Mouse (Mus musculus) liver, embryonic 15.5 days (tissue): ENCODE results near the gene Ndufa12. TPM values are rescaled to one million over a fixed set of nuclear protein-coding genes. Genes with fewer than 3 reads are reported as not detected.

Experiments
- ATAC-seq: fragments of 200-750 bp; cut with Nextera tagmentation; 2 replicates; pipeline ENCODE4 v1.8.0; 2017; ENCODE audit warnings: moderate number of reproducible peaks, mild to moderate bottlenecking, moderate library complexity; ENCODE audit not compliant: insufficient read depth
- H3K27ac ChIP-seq: fragments of 300-500 bp; sonication (generic); replicated peaks from 2 replicates; pipeline ENCODE4 v1.5.1; 2015; ENCODE audit warnings: mild to moderate bottlenecking, inconsistent platforms
- H3K27me3 ChIP-seq: fragments of 300-500 bp; sonication (generic); 2 replicates; pipeline ENCODE4 v1.6.1; 2015; ENCODE audit warnings: mild to moderate bottlenecking, inconsistent platforms
- H3K36me3 ChIP-seq: fragments of 300-500 bp; sonication (generic); replicated peaks from 2 replicates; pipeline ENCODE4 v1.6.1; 2015; ENCODE audit warnings: moderate library complexity, mild to moderate bottlenecking, inconsistent platforms
- H3K4me1 ChIP-seq: fragments of 300-500 bp; sonication (generic); replicated peaks from 2 replicates; pipeline ENCODE4 v1.6.1; 2015; ENCODE audit warnings: inconsistent platforms
- H3K4me2 ChIP-seq: fragments of 300-500 bp; sonication (generic); 2 replicates; pipeline ENCODE4 v1.6.1; 2015; ENCODE audit warnings: moderate library complexity, mild to moderate bottlenecking, inconsistent platforms
- H3K4me3 ChIP-seq: fragments of 300-500 bp; sonication (generic); replicated peaks from 2 replicates; pipeline ENCODE4 v1.5.1; 2015; ENCODE audit warnings: mild to moderate bottlenecking, inconsistent platforms
- H3K9ac ChIP-seq: fragments of 300-500 bp; sonication (generic); 2 replicates; pipeline ENCODE4 v1.6.1; 2015; ENCODE audit warnings: moderate library complexity, mild to moderate bottlenecking, inconsistent platforms
- H3K9me3 ChIP-seq: fragments of 300-500 bp; sonication (generic); replicated peaks from 2 replicates; pipeline ENCODE4 v1.6.1; 2016; ENCODE audit warnings: inconsistent platforms
- WGBS: fragments of 180-500 bp; shearing (Covaris S2); methylation state at CpG from one replicate; pipeline ENCODE4 v1.1.7; 2015; ENCODE audit warnings: mixed read lengths; ENCODE audit not compliant: insufficient replicate concordance; 5-methylcytosine and 5-hydroxymethylcytosine counted together
- polyA plus RNA-seq: library from polyadenylated mRNA; unstranded; fragments of >200 nt; fragmentation: Nextera tagmentation; extraction: Ambion mirVana; gene quantifications from 2 replicates; pipeline ENCODE4 v1.2.1, GENCODE M21; 2015

The Ndufa12 gene
- polyA plus RNA-seq, 1 experiment from 2014 or later: 137 TPM

DNA sequence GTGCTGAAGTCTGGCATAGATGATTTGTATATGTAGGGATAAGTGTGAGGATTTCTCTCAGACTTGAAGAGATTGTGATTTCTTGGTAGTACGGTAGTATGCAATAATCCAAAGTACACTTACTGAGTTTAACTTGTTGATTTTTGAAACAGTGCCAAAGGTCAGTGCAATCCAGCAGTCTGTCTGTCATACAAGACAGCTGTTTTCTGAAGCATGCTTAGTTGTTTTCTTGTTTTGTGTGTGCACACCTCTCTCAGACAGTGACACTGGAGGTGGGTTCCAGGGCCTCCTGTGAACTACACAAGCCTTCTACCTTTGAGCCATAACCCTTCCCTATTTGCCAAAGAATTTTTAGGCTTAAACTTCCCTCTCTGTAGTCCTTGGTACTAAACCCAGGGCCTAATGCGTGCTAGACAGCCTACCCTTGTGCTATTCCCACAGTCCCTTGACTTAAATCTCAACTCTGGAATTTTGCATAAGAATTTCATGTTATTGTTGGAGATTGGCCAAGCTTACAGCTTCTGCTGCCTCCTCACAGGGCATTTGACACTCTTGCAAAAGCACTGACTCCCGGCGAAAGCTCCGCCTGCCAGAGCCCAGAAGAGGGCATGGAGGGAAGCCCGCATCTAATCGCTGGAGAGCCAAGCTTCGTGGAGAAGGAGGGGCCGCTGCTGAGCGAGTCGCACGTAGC, 26.9 kb upstream of the Ndufa12 start:
- Histone ChIP-seq H3K27me3 (no peaks in the 10 kb centered on the region), H3K9ac (no peak overlapping the region), H3K4me1 (no peaks in the 10 kb centered on the region; the same call in 1 of the 2 replicates), H3K36me3 (peaks cover 66% of the 10 kb centered on the region), H3K4me2 (no peak overlapping the region), H3K9me3 (no peaks in the 10 kb centered on the region), H3K4me3 (no peak overlapping the region), H3K27ac (peak overlapping the region; percentile 7; the same call in 1 of the 2 replicates)
- 76% methylated on average over 12 of the region's 12 CpGs for WGBS
- ATAC-seq: no peak

DNA sequence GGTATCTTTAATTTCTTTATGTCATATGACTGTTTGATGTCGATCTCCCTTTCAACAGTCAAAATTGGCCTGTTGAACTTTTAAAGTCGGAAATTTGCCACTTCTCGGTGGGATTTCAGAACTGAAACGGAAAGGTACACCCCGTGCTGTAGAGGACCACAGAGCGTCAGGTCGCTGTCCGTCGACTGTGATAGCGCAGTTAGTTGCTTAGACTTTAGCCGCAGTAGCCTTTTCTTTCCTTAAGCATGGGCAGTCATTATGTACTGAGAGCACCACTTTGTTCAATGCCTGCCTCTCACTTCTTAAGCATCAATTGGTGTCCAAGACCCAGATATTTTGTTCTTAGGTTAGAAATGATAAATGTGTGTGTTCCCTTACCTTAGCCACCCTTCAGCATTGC, 26.4 kb upstream of the Ndufa12 start:
- WGBS: 82% methylated on average over 11 of the region's 11 CpGs
- H3K27ac ChIP-seq: no peak overlapping the region
- ATAC-seq: no peak
- no peak overlapping the region for H3K9ac ChIP-seq
- H3K4me2 ChIP-seq: no peak overlapping the region
- no peaks in the 10 kb centered on the region for H3K9me3 ChIP-seq
- H3K4me1 ChIP-seq: no peaks in the 10 kb centered on the region; the same call in 1 of the 2 replicates
- no peaks in the 10 kb centered on the region for H3K27me3 ChIP-seq
- H3K4me3 ChIP-seq: no peak overlapping the region
- H3K36me3 ChIP-seq: peaks cover 61% of the 10 kb centered on the region

DNA sequence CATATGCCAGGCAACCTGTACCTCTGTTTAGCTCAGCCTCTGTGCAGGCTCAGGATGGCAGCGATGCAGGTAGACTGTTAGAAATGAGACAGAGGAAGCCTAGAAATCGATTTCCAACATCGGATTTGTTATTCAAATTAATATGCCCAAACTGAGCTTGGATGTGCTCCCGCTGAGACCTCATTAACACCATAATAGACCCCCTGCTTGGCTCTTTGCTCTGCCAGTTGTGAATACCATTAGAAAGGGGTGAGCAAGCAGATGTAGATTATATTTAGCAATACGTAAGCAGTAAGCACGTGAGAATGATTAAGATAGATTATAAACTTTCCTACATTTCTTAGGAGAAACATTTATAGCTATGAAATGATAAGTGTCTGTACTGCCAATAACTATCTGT, 25.8 kb upstream of the Ndufa12 start:
- Histone ChIP-seq H3K4me2 (no peak overlapping the region), H3K9me3 (no peaks in the 10 kb centered on the region), H3K27ac (no peak overlapping the region), H3K4me3 (no peak overlapping the region), H3K4me1 (no peaks in the 10 kb centered on the region; the same call in 1 of the 2 replicates), H3K36me3 (peaks cover 55% of the 10 kb centered on the region), H3K9ac (no peak overlapping the region), H3K27me3 (no peaks in the 10 kb centered on the region)
- 78% methylated on average over 6 of the region's 6 CpGs for WGBS
- ATAC-seq: no peak

DNA sequence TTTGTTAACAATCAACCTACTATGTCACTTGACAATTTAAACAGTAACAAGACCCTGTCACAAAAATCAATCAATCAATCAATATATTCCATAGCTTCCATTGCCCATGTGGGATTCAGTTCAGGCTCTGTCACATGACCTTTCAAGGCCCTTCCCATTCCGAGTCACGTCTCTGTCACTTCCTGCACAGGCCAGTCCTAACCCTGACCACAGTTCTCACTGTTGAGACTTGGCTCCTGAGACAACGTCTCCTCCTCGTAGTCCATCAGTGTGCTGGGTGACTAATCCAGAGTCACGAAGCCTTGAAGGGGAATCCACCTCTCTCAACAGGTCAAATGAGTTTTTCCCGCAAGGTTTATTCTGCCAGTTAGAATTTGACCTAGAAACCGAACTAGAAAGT, 23.9 kb upstream of the Ndufa12 start:
- Histone ChIP-seq H3K27ac (no peak overlapping the region), H3K9ac (no peak overlapping the region), H3K27me3 (no peaks in the 10 kb centered on the region), H3K36me3 (peaks cover 37% of the 10 kb centered on the region), H3K4me3 (no peak overlapping the region), H3K9me3 (no peaks in the 10 kb centered on the region), H3K4me1 (no peaks in the 10 kb centered on the region; the same call in 1 of the 2 replicates), H3K4me2 (no peak overlapping the region)
- no peak for ATAC-seq
- 68% methylated on average over 7 of the region's 7 CpGs for WGBS

DNA sequence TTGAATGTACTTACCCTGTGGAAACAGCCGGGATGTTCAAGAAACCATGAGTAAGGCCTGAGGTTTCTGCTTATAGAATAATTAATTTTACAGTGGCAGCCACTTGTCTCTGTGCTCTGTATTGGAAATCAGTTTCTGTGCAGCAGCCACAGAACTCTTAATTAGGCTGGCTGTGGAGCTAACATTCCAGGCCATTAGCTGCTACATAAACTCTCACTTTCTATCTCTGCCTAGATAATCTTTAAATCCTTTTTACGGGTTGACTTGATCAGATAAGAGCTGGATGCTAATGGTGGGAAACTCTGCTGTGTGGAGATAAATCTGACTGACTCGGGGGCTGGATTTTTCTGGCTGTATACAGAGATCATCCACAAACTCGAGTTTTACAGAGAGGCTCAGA, 15.3 kb upstream of the Ndufa12 start:
- Histone ChIP-seq H3K4me1 (no peaks in the 10 kb centered on the region), H3K4me2 (no peak overlapping the region), H3K9me3 (no peaks in the 10 kb centered on the region), H3K9ac (no peak overlapping the region), H3K27me3 (no peaks in the 10 kb centered on the region), H3K4me3 (no peak overlapping the region), H3K36me3 (peaks cover 23% of the 10 kb centered on the region), H3K27ac (no peak overlapping the region)
- 38% methylated on average over 4 of the region's 4 CpGs for WGBS
- ATAC-seq: no peak

GRCm38 (mm10) chr10:94204973-94205372, 6.5 kb downstream of the Ndufa12 start:
- 86% methylated on average over 4 of the region's 4 CpGs for WGBS
- Histone ChIP-seq H3K9me3 (no peaks in the 10 kb centered on the region), H3K4me2 (no peak overlapping the region), H3K27me3 (no peaks in the 10 kb centered on the region), H3K36me3 (peaks cover 63% of the 10 kb centered on the region), H3K4me3 (no peak overlapping the region), H3K9ac (no peak overlapping the region), H3K27ac (no peak overlapping the region), H3K4me1 (0 out of 2 replicates have a peak, but pooled peaks cover 1% of the 10 kb centered on the region)
- no peak for ATAC-seq

DNA sequence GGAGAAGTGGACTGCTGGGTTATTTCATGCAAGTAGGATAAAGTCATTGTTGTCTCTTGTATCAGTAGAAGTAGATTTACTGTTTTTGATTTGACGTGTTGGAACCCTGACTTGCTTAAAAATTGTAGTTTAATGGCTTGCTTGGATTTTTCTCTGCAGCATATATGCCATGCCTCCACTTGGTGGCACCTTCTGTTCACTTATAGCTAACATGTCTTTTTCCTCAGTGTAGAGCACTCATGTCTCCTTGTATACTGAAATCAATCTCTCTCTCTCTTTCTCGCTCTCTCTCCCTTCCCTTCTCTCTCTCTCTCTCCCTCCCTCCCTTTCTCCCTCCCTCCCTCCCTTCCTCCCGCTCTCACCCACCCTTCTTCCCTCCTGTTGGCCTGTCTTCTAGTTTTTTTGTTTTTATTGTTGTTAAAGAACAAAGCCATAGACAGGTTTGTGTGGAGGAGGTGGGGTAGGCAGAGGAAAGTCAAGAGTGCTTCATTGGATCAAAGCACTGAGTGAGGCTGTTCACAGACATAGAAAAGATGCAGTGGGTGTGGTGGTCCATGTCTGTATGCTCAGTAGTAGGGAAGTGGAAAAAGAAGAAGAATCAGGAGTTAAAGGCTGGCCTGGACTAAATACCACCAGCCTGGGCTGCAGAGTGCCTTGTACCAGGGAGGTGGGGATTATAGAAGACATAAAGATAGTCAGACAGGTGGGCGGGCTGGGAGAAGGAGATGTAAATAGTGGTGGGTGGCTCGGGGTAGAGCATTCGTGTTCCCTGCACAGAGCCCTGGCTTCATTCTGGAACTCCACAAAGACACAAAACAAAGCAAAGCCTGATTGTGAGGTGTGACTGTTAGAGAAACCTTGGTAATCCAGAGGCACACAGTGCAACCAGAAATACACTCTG, 12.4 kb downstream of the Ndufa12 start:
- H3K27ac ChIP-seq: no peak overlapping the region
- no peak overlapping the region for H3K4me2 ChIP-seq
- H3K27me3 ChIP-seq: no peaks in the 10 kb centered on the region
- no peak overlapping the region for H3K4me3 ChIP-seq
- H3K9me3 ChIP-seq: no peaks in the 10 kb centered on the region
- no peaks in the 10 kb centered on the region for H3K4me1 ChIP-seq
- WGBS: 69% methylated on average over 6 of the region's 6 CpGs
- peaks cover 46% of the 10 kb centered on the region for H3K36me3 ChIP-seq
- H3K9ac ChIP-seq: no peak overlapping the region
- ATAC-seq: no peak

DNA sequence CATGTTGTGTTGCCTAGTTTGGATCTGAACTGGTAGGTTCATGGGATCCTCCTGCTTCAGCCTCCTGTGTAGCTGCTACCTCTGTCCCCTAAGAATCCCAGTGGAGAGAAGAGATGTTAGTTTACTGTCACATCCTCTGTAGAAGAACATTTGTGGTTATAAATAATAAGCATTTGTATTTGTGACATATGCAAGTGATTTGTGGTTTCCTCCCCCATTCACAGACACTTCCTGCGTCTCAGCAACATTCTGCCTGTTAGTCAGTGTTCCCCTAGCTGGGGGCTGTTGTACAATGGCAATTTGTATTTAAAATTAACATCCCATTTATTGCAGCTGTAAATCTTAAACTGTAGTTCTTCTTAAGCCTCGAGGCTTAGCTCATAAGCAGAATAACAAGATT, 13.2 kb downstream of the Ndufa12 start:
- ATAC-seq: no peak
- 33% methylated on average over 2 of the region's 2 CpGs for WGBS

DNA sequence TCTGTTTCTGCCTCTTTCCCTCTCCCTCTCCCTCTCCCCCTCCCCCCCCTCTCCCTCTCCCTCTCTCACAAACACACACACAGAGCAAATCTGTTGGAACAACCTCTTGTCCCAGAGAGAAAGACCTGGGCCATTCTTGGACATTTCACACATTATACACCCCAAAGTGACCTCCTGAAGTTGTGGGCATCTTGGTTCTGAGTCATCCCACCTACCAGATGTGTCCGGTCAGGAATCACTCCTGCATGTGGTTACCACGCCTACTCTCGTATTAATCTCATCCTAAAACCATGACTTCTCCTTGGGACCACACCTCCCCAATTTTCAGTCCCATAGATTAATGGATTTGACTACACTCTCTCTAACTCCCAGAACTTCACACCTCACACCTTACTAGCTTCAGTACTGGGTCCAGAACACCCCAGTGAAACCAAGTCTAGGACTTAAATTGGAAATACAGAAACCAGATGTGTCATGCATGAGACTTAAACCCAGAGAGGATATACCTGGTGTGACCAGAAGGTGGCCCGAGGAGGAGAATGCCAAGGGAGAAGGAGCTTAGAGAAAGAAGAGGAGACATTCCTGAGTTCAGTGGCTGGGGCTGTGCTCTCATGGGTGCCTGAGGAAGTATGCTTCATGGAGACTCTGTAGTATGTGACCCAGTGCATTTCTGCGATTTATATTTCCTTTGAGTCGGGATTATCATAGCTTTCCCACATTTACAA, 26.7 kb downstream of the Ndufa12 start:
- no peak for ATAC-seq
- WGBS: 60% methylated on average over 6 of the region's 6 CpGs
- H3K9ac ChIP-seq: no peak overlapping the region
- H3K27ac ChIP-seq: no peak overlapping the region
- H3K9me3 ChIP-seq: no peaks in the 10 kb centered on the region
- H3K27me3 ChIP-seq: no peaks in the 10 kb centered on the region
- H3K4me1 ChIP-seq: no peaks in the 10 kb centered on the region
- no peak overlapping the region for H3K4me2 ChIP-seq
- no peak overlapping the region for H3K4me3 ChIP-seq
- peaks cover 7% of the 10 kb centered on the region; the same call in 1 of the 2 replicates for H3K36me3 ChIP-seq

More for the DNA sequence above, 13.2 kb downstream of the Ndufa12 start:
- Histone ChIP-seq H3K9me3 (no peaks in the 10 kb centered on the region), H3K4me3 (no peak overlapping the region), H3K9ac (no peak overlapping the region), H3K4me2 (no peak overlapping the region), H3K4me1 (no peaks in the 10 kb centered on the region), H3K27me3 (no peaks in the 10 kb centered on the region), H3K27ac (no peak overlapping the region), H3K36me3 (peaks cover 39% of the 10 kb centered on the region)

DNA sequence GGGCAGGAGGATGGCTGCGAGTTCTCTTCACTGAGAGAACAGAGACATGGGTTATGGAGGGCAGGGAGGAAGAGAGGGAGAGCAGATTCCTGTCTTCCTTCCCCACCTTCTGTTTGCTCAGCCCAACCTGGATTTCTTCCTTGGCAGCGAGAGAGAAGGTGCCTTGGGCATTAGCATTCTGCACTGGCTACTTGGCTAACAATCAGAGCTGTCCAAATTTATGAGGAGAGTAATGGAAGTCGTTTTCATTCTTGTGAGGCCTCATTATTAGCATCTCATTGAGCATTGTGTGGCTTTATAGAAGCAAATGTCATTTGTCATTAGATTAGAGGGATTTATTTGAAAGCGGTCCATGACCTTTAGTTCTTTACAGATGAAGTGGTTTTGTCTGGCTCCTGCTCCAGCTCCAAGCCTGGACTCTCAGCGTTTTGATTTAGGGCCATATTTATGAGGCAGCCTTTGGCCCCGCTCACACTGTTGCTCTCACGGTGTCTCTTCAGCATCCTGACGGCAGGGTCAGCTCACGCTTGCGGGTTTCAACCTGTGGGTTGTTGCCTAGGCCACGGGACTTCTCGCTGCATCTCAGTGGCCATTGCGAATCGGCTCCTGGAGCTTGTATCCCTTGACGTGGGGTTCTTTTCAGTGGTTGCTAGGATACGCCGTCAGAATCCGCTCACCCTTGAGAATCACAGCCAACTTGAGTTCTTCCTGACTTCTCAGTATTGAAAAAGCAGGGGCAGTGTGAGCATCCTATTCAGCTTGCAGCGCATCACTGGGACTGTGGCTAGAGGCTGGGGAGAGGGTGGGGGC, 31.9 kb downstream of the Ndufa12 start:
- no peak for ATAC-seq
- Histone ChIP-seq H3K9me3 (no peaks in the 10 kb centered on the region), H3K4me2 (no peak overlapping the region), H3K4me3 (no peak overlapping the region), H3K27ac (no peak overlapping the region), H3K4me1 (no peaks in the 10 kb centered on the region), H3K36me3 (no peaks in the 10 kb centered on the region), H3K27me3 (peaks cover 8% of the 10 kb centered on the region), H3K9ac (no peak overlapping the region)
- 73% methylated on average over 19 of the region's 19 CpGs for WGBS
